Comparison of ENCODE assay signal across 8 mouse cellular contexts in the genomic region with DNA sequence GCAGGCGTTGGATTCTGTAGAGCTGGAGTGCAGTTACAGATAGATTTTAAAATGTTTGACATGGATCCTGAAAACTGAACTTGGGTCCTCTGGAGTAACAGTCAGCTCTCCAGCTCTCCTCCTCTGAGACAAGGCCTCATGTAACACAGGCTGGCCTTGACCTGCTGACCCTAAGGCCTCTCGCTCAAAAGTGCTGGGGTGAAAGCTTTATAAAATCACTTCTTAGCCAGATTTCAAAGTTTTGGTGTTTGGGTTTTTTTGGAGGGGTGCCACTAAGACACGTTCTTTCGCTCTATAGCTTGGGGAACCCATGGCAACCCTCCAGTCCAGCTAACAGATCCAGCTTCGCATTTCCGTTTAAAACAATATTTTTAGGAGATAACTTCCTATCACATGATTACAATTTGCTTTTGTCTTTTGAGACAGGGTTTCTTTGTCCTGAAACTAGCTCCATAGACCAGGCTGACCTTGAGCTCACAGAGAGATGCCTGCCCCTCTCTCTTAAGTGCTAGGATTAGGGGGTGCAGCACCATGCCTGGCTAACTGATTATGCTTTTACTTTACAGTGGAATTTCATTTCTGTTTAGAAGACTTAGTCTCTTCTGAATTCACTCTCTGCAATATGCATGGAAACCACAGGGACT.
DNase-seq lines count a peak whose midpoint lies in the region; ATAC-seq lines count a peak whose summit lies in the region.

No protein-coding gene starts in this region.

- H3K4me1 ChIP-seq in forebrain, embryonic 15.5 days = peaks cover 33% of the 10 kb centered on the region

- 53% methylated on average over 6 of the region's 6 CpGs for WGBS in forebrain, embryonic 15.5 days

- H3K27me3 ChIP-seq in forebrain, embryonic 15.5 days = no peaks in the 10 kb centered on the region

- H3K27ac ChIP-seq in forebrain, embryonic 15.5 days (replicated peaks) = no peak overlapping the region; the same call in 1 of the 2 replicates

- no peak overlapping the region for H3K4me3 ChIP-seq in forebrain, embryonic 15.5 days

- H3K9me3 ChIP-seq in forebrain, embryonic 15.5 days = no peaks in the 10 kb centered on the region

- DNase-seq in kidney, adult 9 months = peak; percentile 28
- no peak for DNase-seq in kidney, adult 8-10 months
- peak; percentile 12 for DNase-seq in Muller cell, postnatal 12 days (ENCODE audit: inconsistent ontology term)
- peak; percentile 20 for DNase-seq in kidney, postnatal 14 days
- no peak for DNase-seq in urinary bladder, postnatal 14 days (ENCODE audit: low spot score)
- no peak for DNase-seq in right cerebral cortex, adult 18-20 months

- no peak overlapping the region for H3K4me2 ChIP-seq in forebrain, embryonic 15.5 days (replicated peaks)

- peak; percentile 35 for ATAC-seq in forebrain, embryonic 15.5 days (replicated peaks)
- ATAC-seq in CD4-positive, CD25-positive, alpha-beta regulatory T cell, adult 4 months = no peak

- no peaks in the 10 kb centered on the region for H3K36me3 ChIP-seq in forebrain, embryonic 15.5 days

- H3K9ac ChIP-seq in forebrain, embryonic 15.5 days (replicated peaks) = no peak overlapping the region

Comparison
In these comparisons a context has a peak if more than half of its experiments do, and no peak if none do; other contexts are left out.
1. DNase-seq: peak in kidney, adult 9 months (single experiment), Muller cell, postnatal 12 days (single experiment) and kidney, postnatal 14 days (single experiment); none in kidney, adult 8-10 months (0 of 2), urinary bladder, postnatal 14 days (single experiment) and right cerebral cortex, adult 18-20 months (single experiment).